Mouse (Mus musculus) effector memory CD4-positive, alpha-beta T cell, adult 7 months (primary cell): ENCODE results near the gene Eif4e2. TPM values are rescaled to one million over a fixed set of nuclear protein-coding genes. Genes with fewer than 3 reads are reported as not detected.

ENCODE experiments used
- polyA plus RNA-seq: library from polyadenylated mRNA; unstranded; fragments of 100-300 nt; shearing (Covaris generic); gene quantifications from one replicate; pipeline ENCODE4 v1.2.1, GENCODE M21; 2017

Gene Eif4e2
- 167 TPM for polyA plus RNA-seq

DNA sequence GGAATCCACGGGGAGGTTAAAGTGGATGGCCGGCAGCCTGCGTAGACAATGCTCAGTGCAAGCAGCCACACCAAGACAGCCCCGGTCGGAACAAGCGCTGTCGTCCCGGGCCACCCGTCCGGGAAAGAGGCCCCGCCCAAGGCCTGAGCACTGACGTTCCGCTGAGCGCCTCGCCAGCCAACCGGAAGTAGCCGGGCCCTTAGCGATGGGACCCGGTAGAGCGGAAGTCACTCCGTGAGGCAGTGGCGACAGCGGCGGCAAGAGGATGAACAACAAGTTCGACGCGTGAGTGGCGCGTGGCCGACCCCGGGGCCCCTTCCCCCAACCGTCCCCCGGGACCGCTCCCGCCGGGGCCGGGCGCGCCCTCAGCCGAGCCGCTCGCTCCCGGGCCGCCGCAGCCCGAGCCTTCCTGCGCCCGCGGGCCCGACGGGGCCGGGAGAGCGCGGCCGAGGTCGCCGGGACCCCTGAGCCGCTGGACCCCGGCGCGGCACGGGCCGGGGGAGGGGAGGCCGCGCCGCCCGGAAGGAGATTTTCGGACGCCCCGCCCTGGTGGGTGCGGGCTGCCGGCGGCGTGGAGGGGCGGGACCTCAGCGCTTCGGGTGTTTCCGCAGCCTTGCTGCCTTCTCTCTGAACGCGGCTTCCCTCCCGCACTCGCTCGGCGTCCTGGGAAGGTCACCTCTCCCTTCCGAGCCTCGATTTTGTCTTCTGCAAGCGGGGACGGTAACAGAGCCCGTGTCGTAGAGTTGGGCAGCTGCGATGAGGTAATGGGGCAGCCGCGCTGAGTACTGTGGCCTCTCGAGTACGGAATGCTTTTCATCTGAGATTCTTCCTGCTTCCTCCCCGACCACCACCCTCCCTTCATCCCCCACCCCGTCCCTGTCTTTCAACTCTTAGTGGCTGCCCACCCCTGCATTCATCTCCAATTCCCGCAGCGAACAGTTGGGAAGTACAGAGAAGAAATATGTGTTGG lies at the start of gene Eif4e2:
TSS of gene Eif4e2 (plus strand) at position 180 of the 970 bp plus-strand sequence.

DNA sequence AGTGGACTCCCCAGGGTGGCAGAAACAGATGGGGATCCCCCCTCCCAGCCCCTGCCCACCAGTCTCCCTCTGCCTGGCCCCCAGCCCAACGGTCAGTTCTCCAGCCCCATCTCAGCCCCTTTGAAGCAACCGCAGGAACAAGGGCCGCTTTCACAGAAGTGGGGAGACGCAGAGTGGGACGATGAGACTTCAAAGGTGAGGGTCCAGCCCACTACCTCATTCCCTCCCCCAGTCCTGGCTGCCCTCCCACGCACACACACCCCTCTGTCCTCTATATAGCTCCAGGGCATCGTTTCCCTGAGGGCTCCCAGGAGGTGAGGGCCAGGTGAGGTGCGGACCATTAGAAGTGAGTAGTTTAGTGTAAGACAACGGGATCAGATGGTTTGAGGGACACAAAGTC lies 30.7 kb upstream of the Eif4e2 start, which contains the start of gene Prss56:
TSS of gene Prss56 (plus strand) at position 301 of the 400 bp plus-strand sequence.

DNA sequence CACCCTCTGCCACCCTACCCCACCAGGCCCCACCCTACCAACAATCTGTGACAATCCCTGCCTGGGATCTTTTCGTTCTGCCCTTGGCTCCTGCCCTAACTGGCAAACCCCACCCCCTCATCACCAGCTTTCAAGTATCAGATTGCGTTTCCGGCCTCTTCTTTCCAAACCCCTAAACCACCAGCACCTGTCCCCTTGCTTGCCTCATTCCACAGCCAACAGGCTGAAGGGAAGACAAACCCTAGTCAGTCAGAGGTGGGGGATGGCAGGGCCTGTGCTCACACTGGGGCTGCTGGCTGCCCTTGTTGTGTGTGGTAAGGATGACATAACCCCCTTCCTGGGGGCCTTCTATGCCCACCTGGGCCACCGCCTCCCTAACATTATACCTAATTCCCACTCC lies 23.3 kb upstream of the Eif4e2 start, which contains the start of gene Chrnd:
TSS of gene Chrnd (plus strand) at position 179 of the 400 bp plus-strand sequence.

DNA sequence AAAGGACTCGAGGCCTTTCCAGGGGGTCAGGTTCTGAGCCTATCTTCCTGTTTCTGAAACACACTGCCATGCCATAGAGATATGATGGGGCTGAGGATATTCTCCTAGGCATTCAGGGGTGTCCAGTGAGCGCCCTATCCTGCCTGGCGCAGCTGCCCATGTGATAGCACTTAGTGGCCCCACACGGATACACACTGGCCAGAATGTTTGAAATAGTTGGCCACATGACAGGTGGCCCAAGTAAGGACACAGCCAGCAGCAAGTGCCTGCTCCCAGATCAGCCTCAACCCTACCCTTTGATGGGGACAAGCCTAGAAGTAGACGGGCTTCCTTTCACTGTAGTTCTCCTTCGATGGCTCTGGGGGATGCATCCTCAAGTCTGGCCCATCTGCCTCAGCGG lies 9.2 kb upstream of the Eif4e2 start, which contains the start of gene Chrng:
TSS of gene Chrng (plus strand) at position 193 of the 400 bp plus-strand sequence.

DNA sequence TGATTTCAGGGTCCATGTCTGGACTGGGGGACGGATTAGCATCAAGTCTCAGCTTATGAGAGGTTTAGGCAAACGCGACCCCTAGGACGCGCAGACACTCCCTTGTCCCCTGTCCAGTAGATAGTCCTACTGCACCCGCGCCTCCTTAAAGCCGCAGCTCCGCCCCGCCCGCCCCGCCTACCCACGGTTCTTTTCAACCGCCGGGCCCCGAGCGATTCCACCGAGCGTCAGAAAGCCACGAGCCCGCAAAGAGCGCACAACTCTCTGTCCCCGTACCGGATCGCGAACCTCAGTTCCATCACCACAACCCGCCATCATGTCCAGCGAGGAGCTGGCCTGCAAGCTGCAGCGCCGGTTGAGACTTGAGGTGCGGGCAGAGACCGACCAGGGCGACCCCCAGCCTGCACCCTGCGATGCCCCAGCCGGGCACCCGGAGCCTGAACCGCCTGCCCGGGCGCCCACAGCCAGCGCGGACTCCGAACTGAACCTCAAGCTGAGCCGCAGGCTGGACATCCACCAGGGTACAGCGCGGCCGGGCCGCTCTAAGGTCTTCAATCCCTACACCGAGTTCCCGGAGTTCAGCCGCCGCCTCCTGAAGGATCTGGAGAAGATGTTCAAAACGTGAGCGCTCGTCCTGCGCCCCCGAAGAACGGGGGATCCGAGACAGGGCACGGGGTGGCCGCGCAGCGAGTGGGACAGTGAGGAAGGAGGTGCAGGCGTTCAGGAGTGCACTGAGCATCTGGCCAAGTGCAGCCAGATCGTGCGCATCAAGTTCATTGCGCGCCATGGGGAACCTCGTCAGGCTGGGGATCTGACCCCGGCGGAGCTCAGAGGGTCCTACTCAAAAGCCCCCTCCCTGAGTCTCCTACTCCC lies 50.7 kb downstream of the Eif4e2 start, which contains the start of gene Efhd1:
TSS of gene Efhd1 (plus strand) at position 230 of the 873 bp plus-strand sequence.

Other genes with a start within 250 kb of the Eif4e2 start
- gene Alppl2, start 124.0 kb upstream of the Eif4e2 start, polyA plus RNA-seq: not detected
- 0.22 TPM for gene Alpi, start 112.3 kb upstream of the Eif4e2 start, polyA plus RNA-seq
- gene Akp3, start 88.9 kb upstream of the Eif4e2 start, polyA plus RNA-seq: not detected
- not detected for gene Ecel1, start 57.4 kb upstream of the Eif4e2 start, polyA plus RNA-seq
- gene Prss56, start 30.6 kb upstream of the Eif4e2 start, polyA plus RNA-seq: not detected
- not detected for gene Chrnd, start 23.3 kb upstream of the Eif4e2 start, polyA plus RNA-seq
- not detected for gene Chrng, start 9.3 kb upstream of the Eif4e2 start, polyA plus RNA-seq
- gene Efhd1, start 50.4 kb downstream of the Eif4e2 start, polyA plus RNA-seq: not detected
- 62.7 TPM for gene Gigyf2, start 113.1 kb downstream of the Eif4e2 start, polyA plus RNA-seq
- gene Kcnj13, start 180.8 kb downstream of the Eif4e2 start, polyA plus RNA-seq: 2.4 TPM